Mouse (Mus musculus) heart, embryonic 11.5 days (tissue): ENCODE measurements around the gene Syde2. TPM values are rescaled to one million over a fixed set of nuclear protein-coding genes. Genes with fewer than 3 reads are reported as not detected.

Experiments
- ATAC-seq: fragments of 200-750 bp; cut with Nextera tagmentation; replicated peaks from 2 replicates; pipeline ENCODE4 v1.8.0; 2017; ENCODE audit warnings: moderate library complexity; ENCODE audit not compliant: insufficient number of reproducible peaks, low FRiP score, low TSS enrichment
- H3K27ac ChIP-seq: fragments of 300-500 bp; sonication (generic); 2 replicates; pipeline ENCODE4 v1.5.1; 2014; ENCODE audit warnings: mild to moderate bottlenecking, low read depth, low read length
- H3K27me3 ChIP-seq: fragments of 300-500 bp; sonication (generic); 2 replicates; pipeline ENCODE4 v1.6.1; 2014; ENCODE audit warnings: mild to moderate bottlenecking, low read length, mixed read lengths; ENCODE audit not compliant: control insufficient read depth, insufficient read depth
- H3K36me3 ChIP-seq: fragments of 300-500 bp; sonication (generic); 2 replicates; pipeline ENCODE4 v1.6.1; 2014; ENCODE audit warnings: mild to moderate bottlenecking, low read length, moderate library complexity, mixed read lengths; ENCODE audit not compliant: control insufficient read depth, insufficient read depth
- H3K4me1 ChIP-seq: fragments of 300-500 bp; sonication (generic); 2 replicates; pipeline ENCODE4 v1.6.1; 2014; ENCODE audit warnings: low read length; ENCODE audit not compliant: control insufficient read depth, insufficient read depth
- H3K4me2 ChIP-seq: fragments of 300-500 bp; sonication (generic); 2 replicates; pipeline ENCODE4 v1.6.1; 2014; ENCODE audit warnings: mild to moderate bottlenecking, moderate library complexity
- H3K4me3 ChIP-seq: fragments of 300-500 bp; sonication (generic); 2 replicates; pipeline ENCODE4 v1.5.1; 2014; ENCODE audit warnings: low read depth, low read length
- H3K9ac ChIP-seq: fragments of 300-500 bp; sonication (generic); 2 replicates; pipeline ENCODE4 v1.6.1; 2014; ENCODE audit warnings: mild to moderate bottlenecking, low read depth, low read length, moderate library complexity
- H3K9me3 ChIP-seq: fragments of 300-500 bp; sonication (generic); replicated peaks from 2 replicates; pipeline ENCODE4 v1.6.1; 2016; ENCODE audit warnings: low read length; ENCODE audit not compliant: control insufficient read depth
- WGBS: fragments of 180-500 bp; shearing (Covaris S2); extraction: QIAGEN DNeasy Blood & Tissue Kit; methylation state at CpG from one replicate; pipeline ENCODE4 v1.1.7; 2014; ENCODE audit not compliant: insufficient replicate concordance; 5-methylcytosine and 5-hydroxymethylcytosine counted together
- polyA plus RNA-seq: library from polyadenylated mRNA; unstranded; fragments of >200 nt; fragmentation: Nextera tagmentation; extraction: Ambion mirVana; gene quantifications from 2 replicates; pipeline ENCODE4 v1.2.1, GENCODE M21; 2014

Gene Syde2
- polyA plus RNA-seq, 1 experiment from 2014 or later = 5.3 TPM

GRCm38 (mm10) chr3:145947539-145948204 is 40.0 kb upstream of the Syde2 start:
- Histone ChIP-seq H3K27ac (no peak overlapping the region), H3K27me3 (no peaks in the 10 kb centered on the region), H3K4me2 (no peak overlapping the region), H3K9ac (no peak overlapping the region), H3K9me3 (no peaks in the 10 kb centered on the region), H3K4me3 (no peak overlapping the region), H3K4me1 (peaks cover 22% of the 10 kb centered on the region), H3K36me3 (peaks cover 9% of the 10 kb centered on the region; the same call in 1 of the 2 replicates)
- 46% methylated on average over 6 of the region's 6 CpGs for WGBS
- no peak for ATAC-seq

- peak; percentile 53 for ATAC-seq
- Histone ChIP-seq H3K27ac (peak overlapping the region; percentile 29; the same call in 1 of the 2 replicates), H3K4me1 (peaks cover 26% of the 10 kb centered on the region), H3K27me3 (no peaks in the 10 kb centered on the region), H3K9ac (0 out of 2 replicates have a peak overlapping the region, but pooled peaks have one; percentile 43), H3K4me2 (peak overlapping the region; percentile 62), H3K9me3 (no peaks in the 10 kb centered on the region), H3K4me3 (peak overlapping the region; percentile 19), H3K36me3 (no peaks in the 10 kb centered on the region; the same call in 1 of the 2 replicates)
- WGBS = 6% methylated on average over 15 of the region's 15 CpGs
Observed at GRCm38 (mm10) chr3:145950034-145950814, 37.4 kb upstream of the Syde2 start.

GRCm38 (mm10) chr3:145950815-145951130 is 36.9 kb upstream of the Syde2 start:
- peaks cover 26% of the 10 kb centered on the region for H3K4me1 ChIP-seq
- H3K9ac ChIP-seq = no peak overlapping the region
- no peak for ATAC-seq
- no peak overlapping the region for H3K4me3 ChIP-seq
- H3K9me3 ChIP-seq = no peaks in the 10 kb centered on the region
- WGBS = 33% methylated on average over 5 of the region's 5 CpGs
- H3K27ac ChIP-seq = peak overlapping the region; percentile 29; the same call in 1 of the 2 replicates
- peak overlapping the region; percentile 62 for H3K4me2 ChIP-seq
- no peaks in the 10 kb centered on the region for H3K36me3 ChIP-seq
- H3K27me3 ChIP-seq = no peaks in the 10 kb centered on the region

GRCm38 (mm10) chr3:145951287-145952165 is 36.1 kb upstream of the Syde2 start:
- Histone ChIP-seq H3K9ac (no peak overlapping the region), H3K4me3 (no peak overlapping the region), H3K36me3 (no peaks in the 10 kb centered on the region), H3K27me3 (no peaks in the 10 kb centered on the region), H3K27ac (0 out of 2 replicates have a peak overlapping the region, but pooled peaks have one; percentile 29), H3K9me3 (no peaks in the 10 kb centered on the region), H3K4me2 (no peak overlapping the region; the same call in 1 of the 2 replicates), H3K4me1 (peaks cover 22% of the 10 kb centered on the region)
- no peak for ATAC-seq
- WGBS = 45% methylated on average over 17 of the region's 17 CpGs

- 16% methylated on average over 7 of the region's 7 CpGs for WGBS
- Histone ChIP-seq H3K4me3 (no peak overlapping the region), H3K27me3 (no peaks in the 10 kb centered on the region), H3K4me1 (peaks cover 20% of the 10 kb centered on the region), H3K27ac (no peak overlapping the region), H3K36me3 (no peaks in the 10 kb centered on the region), H3K4me2 (no peak overlapping the region; the same call in 1 of the 2 replicates), H3K9ac (0 out of 2 replicates have a peak overlapping the region, but pooled peaks have one; percentile 22), H3K9me3 (no peaks in the 10 kb centered on the region)
- no peak for ATAC-seq
Observed at GRCm38 (mm10) chr3:145952945-145953344, 34.7 kb upstream of the Syde2 start.

- Histone ChIP-seq H3K4me2 (no peak overlapping the region), H3K9ac (no peak overlapping the region), H3K27ac (no peak overlapping the region), H3K36me3 (no peaks in the 10 kb centered on the region), H3K4me1 (peaks cover 20% of the 10 kb centered on the region), H3K9me3 (no peaks in the 10 kb centered on the region), H3K27me3 (no peaks in the 10 kb centered on the region), H3K4me3 (no peak overlapping the region)
- WGBS = 83% methylated on average over 2 of the region's 2 CpGs
- ATAC-seq = no peak
Observed at GRCm38 (mm10) chr3:145953411-145953810, 34.3 kb upstream of the Syde2 start.

- no peak overlapping the region for H3K4me3 ChIP-seq
- no peak overlapping the region for H3K9ac ChIP-seq
- no peak for ATAC-seq
- H3K4me1 ChIP-seq = peaks cover 17% of the 10 kb centered on the region
- H3K27me3 ChIP-seq = no peaks in the 10 kb centered on the region
- H3K4me2 ChIP-seq = no peak overlapping the region
- no peaks in the 10 kb centered on the region for H3K36me3 ChIP-seq
- H3K27ac ChIP-seq = no peak overlapping the region
- 41% methylated on average over 1 of the region's 1 CpGs for WGBS
- no peaks in the 10 kb centered on the region for H3K9me3 ChIP-seq
Observed at GRCm38 (mm10) chr3:145959824-145960223, 27.8 kb upstream of the Syde2 start.

- Histone ChIP-seq H3K9ac (0 out of 2 replicates have a peak overlapping the region, but pooled peaks have one; percentile 56), H3K4me2 (peak overlapping the region; percentile 51; the same call in 1 of the 2 replicates), H3K27ac (peak overlapping the region; percentile 89)
Observed at GRCm38 (mm10) chr3:145962411-145962810, 25.3 kb upstream of the Syde2 start.

More at GRCm38 (mm10) chr3:145962411-145962810, 25.3 kb upstream of the Syde2 start:
- Histone ChIP-seq H3K4me3 (no peak overlapping the region), H3K27me3 (no peaks in the 10 kb centered on the region), H3K9me3 (no peaks in the 10 kb centered on the region), H3K36me3 (no peaks in the 10 kb centered on the region), H3K4me1 (peaks cover 22% of the 10 kb centered on the region)
- WGBS = 31% methylated on average over 9 of the region's 9 CpGs
- ATAC-seq = no peak
